Mouse (Mus musculus) lung, postnatal 0 days (tissue): Measurements from ENCODE around the gene Gsg1l.

ENCODE experiments used
- CTCF ChIP-seq: IDR thresholded peaks from 2 replicates; pipeline ENCODE4 v1.5.1; 2016; ENCODE audit warnings: antibody characterized with exemption, mild to moderate bottlenecking
- EP300 ChIP-seq: IDR thresholded peaks from 2 replicates; pipeline ENCODE4 v1.6.1; 2016; ENCODE audit warnings: antibody characterized with exemption, mild to moderate bottlenecking, control low read depth

DNA sequence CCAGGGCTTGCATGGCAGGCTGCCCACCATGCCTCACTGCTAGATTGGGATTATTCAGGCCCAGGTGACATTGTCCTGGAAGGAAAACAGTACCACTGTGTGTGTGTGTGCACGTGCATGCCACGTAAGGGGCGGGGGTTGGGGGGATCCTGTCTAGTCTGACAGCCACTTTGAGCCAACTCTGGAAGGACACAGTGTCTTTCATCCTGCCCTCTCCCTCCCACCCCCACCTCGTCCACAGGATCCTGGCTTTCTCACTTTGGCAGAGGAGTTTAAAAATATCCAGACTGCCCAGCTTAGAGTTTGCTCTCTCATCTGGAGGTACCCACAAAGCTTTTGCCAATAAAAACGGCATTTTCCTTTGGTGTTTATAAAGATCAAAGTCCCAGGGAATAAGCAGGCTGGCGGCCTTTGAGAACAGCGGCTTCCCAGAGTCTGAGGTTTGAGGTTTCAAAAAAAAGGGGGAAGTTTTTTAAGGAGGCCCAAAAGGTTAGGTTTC is 110.0 kb downstream of the Gsg1l start:
- TF ChIP-seq CTCF (no peak), EP300 (no peak)
